ENCODE assay signal across 9 mouse cellular contexts in genomic region chr9:105132002-105132367, GRCm38 (mm10). TPM values are rescaled to one million over a fixed set of nuclear protein-coding genes. Genes with fewer than 3 reads are reported as not detected.
A peak's percentile ranks its signal among the peaks of the same experiment; 100 is the strongest.
DNase-seq lines count a peak whose midpoint lies in the region; ATAC-seq and TF ChIP-seq lines count a peak whose summit lies in the region.
"Had no signal": no experiment of that assay in that cellular context is flagged by ENCODE, and none has a peak within 500 bp of the region (broad histone marks: within the 10 kb centered on the region; RNA-seq: fewer than 3 reads in every experiment).

No protein-coding gene starts in this region.

- TF ChIP-seq POLR2A in CH12.LX (IDR thresholded peaks at IDR 0.05; ENCODE audit: low read depth, low read length) = no peak

- no peaks in the 10 kb centered on the region for H3K9me3 ChIP-seq in heart, embryonic 10.5 days
- no peaks in the 10 kb centered on the region for H3K9me3 ChIP-seq in CH12.LX (replicated peaks; ENCODE audit: low read length)
- H3K9me3 ChIP-seq in forebrain, embryonic 16.5 days (ENCODE audit: control insufficient read depth, low read length) = no peaks in the 10 kb centered on the region

- peak overlapping the region; percentile 94 for H3K4me2 ChIP-seq in CH12.LX (ENCODE audit: insufficient read depth, low read depth, poor library complexity, severe bottlenecking)
- peak overlapping the region; percentile 93 for H3K4me2 ChIP-seq in forebrain, embryonic 16.5 days (ENCODE audit: low read length)

- peak overlapping the region; percentile 80 for H3K4me3 ChIP-seq in heart, embryonic 10.5 days
- H3K4me3 ChIP-seq in CH12.LX (replicated peaks in 1 of 3; ENCODE audit: low read depth in 2 of 3, low read length in 2 of 3, poor library complexity in 1 of 3) (peak overlapping the region; percentile 54 to 89 (median 74)), macrophage (ENCODE audit: inconsistent target) (peak overlapping the region; percentile 23)
- peak overlapping the region; percentile 86 for H3K4me3 ChIP-seq in forebrain, embryonic 16.5 days (replicated peaks; ENCODE audit: low read length)

- ATAC-seq in forebrain, embryonic 16.5 days = peak; percentile 55

- in situ Hi-C loops in CH12.LX (cut with MboI; ENCODE audit: low pct_ligation_motif_present, low pct_unique_long_range_greater_than_20kb, low sequenced_read_pairs) = loop anchor here (25.0 kb wide), 1 partner anchor 255 kb away; the partner anchor contains the start of genes Aste1 and Nek11

- H3K9ac ChIP-seq in CH12.LX (ENCODE audit: insufficient read depth, low read depth) = peak overlapping the region; percentile 67
- peak overlapping the region; percentile 92 for H3K9ac ChIP-seq in forebrain, embryonic 16.5 days (replicated peaks; ENCODE audit: low read depth, low read length)

- intact Hi-C loops in heart, postnatal 10 days (cut with DNase I) = loop anchor here (5.0 kb wide), 1 partner anchor 265 kb away; the partner anchor contains the start of genes Aste1 and Nek11
- intact Hi-C loops in left cerebral cortex, postnatal 10 days (cut with DNase I) = no loop called here

- peak overlapping the region; percentile 92 for H3K27ac ChIP-seq in heart, embryonic 10.5 days
- H3K27ac ChIP-seq in CH12.LX (ENCODE audit: insufficient read depth, low read depth) (peak overlapping the region; percentile 68), macrophage (no peak overlapping the region)
- H3K27ac ChIP-seq in forebrain, embryonic 16.5 days (ENCODE audit: low read length) = peak overlapping the region; percentile 67

- TF ChIP-seq RAD21 in CH12.LX (IDR thresholded peaks at IDR 0.05; ENCODE audit: low read depth, low read length) = no peak

- DNase-seq in heart, embryonic 10.5 days (ENCODE audit: low spot score) = no peak
- no peak for DNase-seq in heart, postnatal 10 days
- peak; percentile 79 for DNase-seq in CH12.LX (ENCODE audit: extremely low read depth)
- DNase-seq in left cerebral cortex, postnatal 10 days (ENCODE audit: extremely low spot score in 1 of 2, low spot score in 2 of 2) = no peak
- no peak for DNase-seq in gastrocnemius, postnatal 4 days (ENCODE audit: low spot score in 2 of 2)
- no peak for DNase-seq in layer of hippocampus, postnatal 36 days

- 25% methylated on average over 5 of the region's 5 CpGs for WGBS in heart, embryonic 10.5 days
- WGBS in forebrain, embryonic 16.5 days = 21% methylated on average over 5 of the region's 5 CpGs
- WGBS in macrophage (ENCODE audit: missing documents) = 23% methylated on average over 5 of the region's 5 CpGs

- no peak for TF ChIP-seq EP300 in CH12.LX (IDR thresholded peaks at IDR 0.05; ENCODE audit: low read length)

- H3K4me1 ChIP-seq in heart, embryonic 10.5 days = peaks cover 9% of the 10 kb centered on the region; the same call in 1 of the 2 replicates
- H3K4me1 ChIP-seq in CH12.LX (ENCODE audit: control insufficient read depth in 1 of 2, insufficient read depth in 2 of 2) = peaks cover 14 to 35% of the 10 kb centered on the region in 2 experiments
- H3K4me1 ChIP-seq in forebrain, embryonic 16.5 days (replicated peaks; ENCODE audit: control insufficient read depth, insufficient read depth, low read length) = peaks cover 20% of the 10 kb centered on the region

- no peaks in the 10 kb centered on the region for H3K36me3 ChIP-seq in heart, embryonic 10.5 days
- H3K36me3 ChIP-seq in CH12.LX (replicated peaks in 1 of 2; ENCODE audit: control insufficient read depth in 1 of 2, insufficient read depth in 1 of 2, low read length in 1 of 2) = peaks cover 3 to 13% of the 10 kb centered on the region in 2 experiments
- no peaks in the 10 kb centered on the region for H3K36me3 ChIP-seq in forebrain, embryonic 16.5 days (ENCODE audit: control insufficient read depth, insufficient read depth)
- H3K36me3 ChIP-seq in macrophage (ENCODE audit: inconsistent target) = no peaks in the 10 kb centered on the region

- dilution Hi-C loops in CH12.LX (cut with MboI; ENCODE audit: extremely low pct_ligation_motif_present, extremely low pct_unique_long_range_greater_than_20kb, low sequenced_read_pairs) = no loop called here

- no peak for TF ChIP-seq CTCF in CH12.LX (conservative IDR thresholded peaks at IDR 0.05 in 1 of 2, IDR thresholded peaks at IDR 0.05 in 1 of 2; ENCODE audit: low read depth in 2 of 2, low read length in 2 of 2)

- 0 out of 2 replicates have a peak, but pooled peaks cover 9% of the 10 kb centered on the region for H3K27me3 ChIP-seq in heart, embryonic 10.5 days (ENCODE audit: insufficient read depth, poor library complexity, severe bottlenecking)
- H3K27me3 ChIP-seq in CH12.LX (replicated peaks) = no peaks in the 10 kb centered on the region
- H3K27me3 ChIP-seq in forebrain, embryonic 16.5 days (replicated peaks; ENCODE audit: control insufficient read depth, insufficient read depth, low read length) = no peaks in the 10 kb centered on the region

- H3K79me2 ChIP-seq in CH12.LX (replicated peaks; ENCODE audit: control insufficient read depth, extremely low read depth, insufficient read depth, poor library complexity, severe bottlenecking) (no peaks in the 10 kb centered on the region), macrophage (ENCODE audit: inconsistent target) (no peaks in the 10 kb centered on the region)

TF ChIP-seq in CH12.LX, 34 proteins besides CTCF, POLR2A, EP300 and RAD21:
- TF ChIP-seq CHD1 (IDR thresholded peaks at IDR 0.05; ENCODE audit: low read depth, low read length) (no peak), ZC3H11A (IDR thresholded peaks at IDR 0.05; ENCODE audit: low read depth, low read length) (no peak), HCFC1 (IDR thresholded peaks at IDR 0.05; ENCODE audit: low read depth, low read length) (no peak), MEF2A (IDR thresholded peaks at IDR 0.05; ENCODE audit: borderline replicate concordance, low read depth, low read length) (no peak), ELF1 (IDR thresholded peaks at IDR 0.05; ENCODE audit: low read depth, low read length) (no peak), KAT2A (IDR thresholded peaks at IDR 0.05; ENCODE audit: insufficient replicate concordance, low read length) (no peak), USF1 (IDR thresholded peaks at IDR 0.05; ENCODE audit: low read depth, low read length) (no peak), ZMIZ1 (IDR thresholded peaks at IDR 0.05; ENCODE audit: low read depth, low read length) (no peak), ZNF384 (IDR thresholded peaks at IDR 0.05; ENCODE audit: low read depth, low read length) (no peak), JUN (IDR thresholded peaks at IDR 0.05; ENCODE audit: insufficient read depth, low read depth, low read length) (no peak), USF2 (conservative IDR thresholded peaks at IDR 0.05; ENCODE audit: low read depth, low read length) (no peak), MXI1 (IDR thresholded peaks at IDR 0.05; ENCODE audit: low read depth, low read length) (no peak), RCOR1 (conservative IDR thresholded peaks at IDR 0.05; ENCODE audit: low read depth, low read length) (no peak), IRF4 (IDR thresholded peaks at IDR 0.05; ENCODE audit: low read depth, low read length) (no peak), SIN3A (IDR thresholded peaks at IDR 0.05; ENCODE audit: low read length) (no peak), MYC (IDR thresholded peaks at IDR 0.05; ENCODE audit: low read depth, low read length) (no peak)

RNA-seq across cellular contexts. Expression of gene Nudt16, which starts 0.4 kb away (rescaled TPM):
- 9.2 and 10.2 TPM in 2 replicates for polyA plus RNA-seq in heart, embryonic 10.5 days (2016; fragmentation: Nextera tagmentation; extraction: Ambion mirVana)
- total RNA-seq in heart, postnatal 10 days (2021) = 1 to 10 TPM; 5.5 to 6.8 TPM
- total RNA-seq in CH12.LX (2012; rRNA removed) (13.2 and 18.9 TPM in 2 replicates), CH12.LX (2014; rRNA removed) (18.5 and 22.2 TPM in 2 replicates)
- polyA plus RNA-seq in CH12.LX (2012; ENCODE audit: insufficient read length, low read depth) (15.4 and 20.6 TPM in 2 replicates), macrophage (2018) (5.7 to 15.6 TPM (median 9.2 TPM) in 3 replicates)
- polyA plus RNA-seq in forebrain, embryonic 16.5 days (2015; fragmentation: Nextera tagmentation; extraction: Ambion mirVana) = 32.5 and 35.4 TPM in 2 replicates
- 10 to 100 TPM in 10 of 26 experiments, 1 to 10 TPM in 16; 1.5 to 31.4 (median 7.6) TPM for total RNA-seq in macrophage (2018; cell fraction: chromatin; rRNA removed)
- total RNA-seq in macrophage (2018; cell fraction: cytosol; rRNA removed) = 10 to 100 TPM in 15 of 26 experiments, 1 to 10 TPM in 11; 3.7 to 16.6 (median 11.2) TPM
- total RNA-seq in macrophage (2018; cell fraction: nucleus; rRNA removed) = 10 to 100 TPM in 14 of 26 experiments, 1 to 10 TPM in 12; 2.6 to 28.8 (median 10.7) TPM
- 10 to 100 TPM; 16.4 to 18.0 TPM for total RNA-seq in left cerebral cortex, postnatal 10 days (2021)
- 10 to 100 TPM; 10.2 to 10.5 TPM for total RNA-seq in gastrocnemius, postnatal 4 days (2021)
- 10 to 100 TPM; 15.6 to 16.2 TPM for total RNA-seq in layer of hippocampus, postnatal 36 days (2021)

RNA-seq across cellular contexts. Expression of gene 1700080E11Rik, which starts 12.9 kb away (rescaled TPM):
- not detected in 2 replicates for polyA plus RNA-seq in heart, embryonic 10.5 days (2016; fragmentation: Nextera tagmentation; extraction: Ambion mirVana)
- total RNA-seq in heart, postnatal 10 days (2021) = not detected
- not detected in 2 replicates for total RNA-seq in CH12.LX (2012; rRNA removed)
- not detected in 2 replicates for total RNA-seq in CH12.LX (2014; rRNA removed)
- polyA plus RNA-seq in CH12.LX (2012; ENCODE audit: insufficient read length, low read depth) = not detected in 2 replicates
- not detected in 2 replicates for polyA plus RNA-seq in forebrain, embryonic 16.5 days (2015; fragmentation: Nextera tagmentation; extraction: Ambion mirVana)
- not detected for total RNA-seq in macrophage (2018; cell fraction: chromatin; rRNA removed)
- total RNA-seq in macrophage (2018; cell fraction: cytosol; rRNA removed) = not detected
- total RNA-seq in macrophage (2018; cell fraction: nucleus; rRNA removed) = not detected
- polyA plus RNA-seq in macrophage (2018) = not detected in 3 replicates
- total RNA-seq in left cerebral cortex, postnatal 10 days (2021) = not detected
- not detected for total RNA-seq in gastrocnemius, postnatal 4 days (2021)
- total RNA-seq in layer of hippocampus, postnatal 36 days (2021) = not detected
- total RNA-seq: ES-E14 had no signal

Comparison
In these comparisons a context has a peak if more than half of its experiments do, and no peak if none do; other contexts are left out.
1. H3K4me3 ChIP-seq: peak in every context shown above with its lines; median percentile 86 in forebrain, embryonic 16.5 days; 80 in heart, embryonic 10.5 days; 74 in CH12.LX; 23 in macrophage.